Mouse (Mus musculus) hindbrain, embryonic 12.5 days (tissue): ENCODE results near the gene Krtap4-1. TPM values are rescaled to one million over a fixed set of nuclear protein-coding genes. Genes with fewer than 3 reads are reported as not detected.
"Not testable (repeated sequence)": the region's sequence is repeated elsewhere in the genome, so short reads cannot be mapped to it uniquely, and the experiment has no call there.

Experiments
- ATAC-seq: fragments of 200-750 bp; cut with Nextera tagmentation; 2 replicates; pipeline ENCODE4 v1.8.0; 2017; ENCODE audit warnings: moderate TSS enrichment; ENCODE audit not compliant: low FRiP score
- H3K27ac ChIP-seq: fragments of 300-500 bp; sonication (generic); 2 replicates; pipeline ENCODE4 v1.5.1; 2016; ENCODE audit warnings: mild to moderate bottlenecking
- H3K27me3 ChIP-seq: fragments of 300-500 bp; sonication (generic); 2 replicates; pipeline ENCODE4 v1.6.1; 2016; ENCODE audit warnings: mild to moderate bottlenecking
- H3K36me3 ChIP-seq: fragments of 300-500 bp; sonication (generic); 2 replicates; pipeline ENCODE4 v1.6.1; 2016; ENCODE audit warnings: mild to moderate bottlenecking
- H3K4me1 ChIP-seq: fragments of 300-500 bp; sonication (generic); 2 replicates; pipeline ENCODE4 v1.6.1; 2016
- H3K4me2 ChIP-seq: fragments of 300-500 bp; sonication (generic); replicated peaks from 2 replicates; pipeline ENCODE4 v1.6.1; 2016; ENCODE audit warnings: mild to moderate bottlenecking
- H3K4me3 ChIP-seq: fragments of 300-500 bp; sonication (generic); 2 replicates; pipeline ENCODE4 v1.5.1; 2016; ENCODE audit warnings: mild to moderate bottlenecking
- H3K9ac ChIP-seq: fragments of 300-500 bp; sonication (generic); 2 replicates; pipeline ENCODE4 v1.6.1; 2016; ENCODE audit warnings: mild to moderate bottlenecking, moderate library complexity
- H3K9me3 ChIP-seq: fragments of 300-500 bp; sonication (generic); replicated peaks from 2 replicates; pipeline ENCODE4 v1.6.1; 2016; ENCODE audit warnings: mild to moderate bottlenecking
- WGBS: fragments of 180-500 bp; shearing (Covaris S2); methylation state at CpG from one replicate; pipeline ENCODE4 v1.1.7; 2016; 5-methylcytosine and 5-hydroxymethylcytosine counted together
- polyA plus RNA-seq: library from polyadenylated mRNA; unstranded; fragments of >200 nt; fragmentation: Nextera tagmentation; extraction: Ambion mirVana; gene quantifications from 2 replicates; pipeline ENCODE4 v1.2.1, GENCODE M21; 2016

Krtap4-1 gene
- not detected in 2 replicates for polyA plus RNA-seq

- Histone ChIP-seq H3K9me3 (no peaks in the 10 kb centered on the region), H3K4me3 (no peak within 1 kb of the TSS), H3K4me1 (no peaks in the 10 kb centered on the region), H3K36me3 (no peaks in the 10 kb centered on the region), H3K4me2 (no peak within 1 kb of the TSS), H3K27me3 (no peaks in the 10 kb centered on the region; the same call in 1 of the 2 replicates), H3K9ac (no peak within 1 kb of the TSS), H3K27ac (no peak within 1 kb of the TSS)
- ATAC-seq, result no peak
- 85% methylated on average over 4 of the region's 4 CpGs for WGBS
Measured at GRCm38 (mm10) chr11:99628138-99628537, at the start of gene Krtap4-1. Gene Krtap4-1, minus strand, starts transcription at chr11:99628238.

GRCm38 (mm10) chr11:99665860-99666259, 37.8 kb upstream of the Krtap4-1 start, which contains the start of gene Krtap4-6:
Gene Krtap4-6, minus strand, starts transcription at chr11:99665960.
- H3K4me1 ChIP-seq, result no peaks in the 10 kb centered on the region
- H3K9ac ChIP-seq, result no peak within 1 kb of the TSS
- no peak within 1 kb of the TSS for H3K27ac ChIP-seq
- H3K27me3 ChIP-seq, result no peaks in the 10 kb centered on the region
- H3K9me3 ChIP-seq, result no peaks in the 10 kb centered on the region
- no peak within 1 kb of the TSS for H3K4me2 ChIP-seq
- ATAC-seq, result no peak
- H3K36me3 ChIP-seq, result no peaks in the 10 kb centered on the region
- H3K4me3 ChIP-seq, result no peak within 1 kb of the TSS

- no peaks in the 10 kb centered on the region for H3K27me3 ChIP-seq
- H3K27ac ChIP-seq, result no peak overlapping the region
- 85% methylated on average over 10 of the region's 10 CpGs for WGBS
- H3K9me3 ChIP-seq, result no peaks in the 10 kb centered on the region
- no peaks in the 10 kb centered on the region for H3K4me1 ChIP-seq
- H3K4me2 ChIP-seq, result no peak overlapping the region
- H3K4me3 ChIP-seq, result no peak overlapping the region
- no peak for ATAC-seq
- H3K36me3 ChIP-seq, result no peaks in the 10 kb centered on the region
- no peak overlapping the region for H3K9ac ChIP-seq
Measured at GRCm38 (mm10) chr11:99662802-99663201, 34.8 kb upstream of the Krtap4-1 start.

GRCm38 (mm10) chr11:99659256-99659655, 31.2 kb upstream of the Krtap4-1 start:
- Histone ChIP-seq H3K4me3 (no peak overlapping the region), H3K4me2 (no peak overlapping the region), H3K27ac (no peak overlapping the region), H3K9me3 (no peaks in the 10 kb centered on the region), H3K36me3 (no peaks in the 10 kb centered on the region), H3K9ac (no peak overlapping the region), H3K27me3 (no peaks in the 10 kb centered on the region), H3K4me1 (no peaks in the 10 kb centered on the region)
- WGBS, result 89% methylated on average over 4 of the region's 4 CpGs
- ATAC-seq, result no peak

GRCm38 (mm10) chr11:99658467-99659010, 30.5 kb upstream of the Krtap4-1 start, which contains the start of gene Gm11563:
Gene Gm11563, minus strand, starts transcription at chr11:99658960.
- H3K36me3 ChIP-seq, H3K4me1 ChIP-seq, H3K4me3 ChIP-seq, ATAC-seq, H3K27ac ChIP-seq, H3K4me2 ChIP-seq, H3K27me3 ChIP-seq, H3K9ac ChIP-seq, H3K9me3 ChIP-seq: not testable (repeated sequence)
- 59% methylated on average over 10 of the region's 10 CpGs for WGBS

- Histone ChIP-seq H3K27ac (no peak overlapping the region), H3K36me3 (no peaks in the 10 kb centered on the region), H3K4me3 (no peak overlapping the region), H3K9me3 (no peaks in the 10 kb centered on the region), H3K4me2 (no peak overlapping the region), H3K27me3 (no peaks in the 10 kb centered on the region), H3K9ac (no peak overlapping the region), H3K4me1 (no peaks in the 10 kb centered on the region)
- no peak for ATAC-seq
- 49% methylated on average over 5 of the region's 5 CpGs for WGBS
Measured at GRCm38 (mm10) chr11:99657051-99657450, 29.0 kb upstream of the Krtap4-1 start.

- Histone ChIP-seq H3K27ac (no peak within 1 kb of the TSS), H3K9ac (no peak within 1 kb of the TSS), H3K4me3 (no peak within 1 kb of the TSS), H3K36me3 (no peaks in the 10 kb centered on the region), H3K9me3 (no peaks in the 10 kb centered on the region), H3K4me1 (no peaks in the 10 kb centered on the region), H3K4me2 (no peak within 1 kb of the TSS), H3K27me3 (no peaks in the 10 kb centered on the region)
- ATAC-seq, result no peak
- WGBS, result 83% methylated on average over 2 of the region's 2 CpGs
Measured at GRCm38 (mm10) chr11:99650136-99650535, 22.1 kb upstream of the Krtap4-1 start, which contains the start of gene Gm11555. Gene Gm11555, minus strand, starts transcription at chr11:99650236.

- Histone ChIP-seq H3K36me3 (no peaks in the 10 kb centered on the region), H3K4me3 (no peak overlapping the region), H3K27me3 (no peaks in the 10 kb centered on the region), H3K4me2 (no peak overlapping the region), H3K9ac (no peak overlapping the region), H3K9me3 (no peaks in the 10 kb centered on the region), H3K4me1 (no peaks in the 10 kb centered on the region), H3K27ac (no peak overlapping the region)
- ATAC-seq, result no peak
- WGBS, result 91% methylated on average over 15 of the region's 15 CpGs
Measured at GRCm38 (mm10) chr11:99646444-99646843, 18.4 kb upstream of the Krtap4-1 start.

GRCm38 (mm10) chr11:99644351-99644750, 16.3 kb upstream of the Krtap4-1 start:
- ATAC-seq, result no peak
- WGBS, result 78% methylated on average over 3 of the region's 3 CpGs
- Histone ChIP-seq H3K9me3 (no peaks in the 10 kb centered on the region), H3K9ac (no peak overlapping the region), H3K36me3 (no peaks in the 10 kb centered on the region), H3K4me2 (no peak overlapping the region), H3K27me3 (no peaks in the 10 kb centered on the region), H3K27ac (no peak overlapping the region), H3K4me3 (no peak overlapping the region), H3K4me1 (no peaks in the 10 kb centered on the region)

GRCm38 (mm10) chr11:99643635-99644139, 15.6 kb upstream of the Krtap4-1 start, which contains the start of gene Krtap4-7:
Gene Krtap4-7, minus strand, starts transcription at chr11:99644089.
- not testable (repeated sequence) for H3K9ac ChIP-seq, H3K27me3 ChIP-seq, H3K9me3 ChIP-seq, H3K27ac ChIP-seq, ATAC-seq, H3K4me1 ChIP-seq, H3K36me3 ChIP-seq, H3K4me2 ChIP-seq, H3K4me3 ChIP-seq
- 81% methylated on average over 9 of the region's 9 CpGs for WGBS

GRCm38 (mm10) chr11:99640926-99641325, 12.9 kb upstream of the Krtap4-1 start:
- Histone ChIP-seq H3K4me3 (no peak overlapping the region), H3K27me3 (no peaks in the 10 kb centered on the region), H3K9ac (no peak overlapping the region), H3K4me2 (no peak overlapping the region), H3K36me3 (no peaks in the 10 kb centered on the region), H3K9me3 (no peaks in the 10 kb centered on the region), H3K27ac (no peak overlapping the region), H3K4me1 (no peaks in the 10 kb centered on the region)
- ATAC-seq, result no peak
- WGBS, result 41% methylated on average over 1 of the region's 1 CpGs

GRCm38 (mm10) chr11:99637086-99637485, 9.0 kb upstream of the Krtap4-1 start:
- Histone ChIP-seq H3K9ac (no peak overlapping the region), H3K27ac (no peak overlapping the region), H3K4me2 (no peak overlapping the region), H3K9me3 (no peaks in the 10 kb centered on the region), H3K4me3 (no peak overlapping the region), H3K36me3 (no peaks in the 10 kb centered on the region), H3K4me1 (no peaks in the 10 kb centered on the region), H3K27me3 (no peaks in the 10 kb centered on the region)
- ATAC-seq, result no peak
- WGBS, result 76% methylated on average over 1 of the region's 1 CpGs

GRCm38 (mm10) chr11:99634653-99635134, 6.7 kb upstream of the Krtap4-1 start, which contains the start of gene Krtap4-2:
Gene Krtap4-2, minus strand, starts transcription at chr11:99635084.
- Histone ChIP-seq H3K4me3 (no peak within 1 kb of the TSS), H3K27me3 (no peaks in the 10 kb centered on the region), H3K36me3 (no peaks in the 10 kb centered on the region), H3K27ac (no peak within 1 kb of the TSS), H3K4me1 (no peaks in the 10 kb centered on the region), H3K9ac (no peak within 1 kb of the TSS), H3K9me3 (no peaks in the 10 kb centered on the region), H3K4me2 (no peak within 1 kb of the TSS)
- 42% methylated on average over 8 of the region's 8 CpGs for WGBS
- ATAC-seq, result no peak
